Mouse (Mus musculus): ENCODE results near the gene Pick1.

DNA sequence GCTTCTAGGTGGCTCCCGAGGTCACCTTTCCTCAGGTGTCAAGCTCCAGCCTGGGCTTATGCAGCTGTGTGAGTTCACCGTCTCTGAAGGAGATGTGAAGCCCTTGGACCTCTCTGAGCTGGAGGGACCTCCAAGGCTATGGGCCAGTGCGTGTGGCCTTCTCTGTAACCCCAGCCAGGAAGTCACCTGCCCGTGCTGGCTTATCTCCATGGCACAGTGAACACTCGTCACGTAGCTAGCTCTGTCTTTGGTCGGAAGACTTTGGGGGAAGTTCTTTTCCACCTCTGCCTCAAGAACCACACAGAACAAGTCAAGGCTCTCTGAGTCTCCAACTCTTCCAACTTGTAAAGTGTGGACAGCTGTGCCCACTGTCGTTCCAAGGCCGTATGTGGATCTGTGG lies 34.9 kb upstream of the Pick1 start:
- TF ChIP-seq FLI1 (IDR thresholded peaks at IDR 0.05; ENCODE audit: low read length): no peak
- no peak for TF ChIP-seq GATA1 (IDR thresholded peaks at IDR 0.05; ENCODE audit: borderline replicate concordance, low read length)

Data from megakaryocyte, embryonic 14.5 days (primary cell).